Mouse (Mus musculus) thymus, adult 2 months (tissue): Measurements from ENCODE around the gene Nat8l.

ENCODE experiments used
- CTCF ChIP-seq: fragments of 200-500 bp; IDR thresholded peaks from 2 replicates; pipeline ENCODE4 v1.5.1; 2012; ENCODE audit warnings: mild to moderate bottlenecking, control low read depth, low read length, moderate library complexity, borderline replicate concordance; ENCODE audit not compliant: control insufficient read depth, poor library complexity, insufficient read depth; ENCODE audit errors: extremely low read depth
- POLR2A ChIP-seq: fragments of 200-500 bp; IDR thresholded peaks from 2 replicates; pipeline ENCODE4 v1.6.1; 2012; ENCODE audit warnings: mild to moderate bottlenecking, low read length, control low read depth, moderate library complexity; ENCODE audit not compliant: control insufficient read depth, poor library complexity, insufficient read depth; ENCODE audit errors: extremely low read depth

DNA sequence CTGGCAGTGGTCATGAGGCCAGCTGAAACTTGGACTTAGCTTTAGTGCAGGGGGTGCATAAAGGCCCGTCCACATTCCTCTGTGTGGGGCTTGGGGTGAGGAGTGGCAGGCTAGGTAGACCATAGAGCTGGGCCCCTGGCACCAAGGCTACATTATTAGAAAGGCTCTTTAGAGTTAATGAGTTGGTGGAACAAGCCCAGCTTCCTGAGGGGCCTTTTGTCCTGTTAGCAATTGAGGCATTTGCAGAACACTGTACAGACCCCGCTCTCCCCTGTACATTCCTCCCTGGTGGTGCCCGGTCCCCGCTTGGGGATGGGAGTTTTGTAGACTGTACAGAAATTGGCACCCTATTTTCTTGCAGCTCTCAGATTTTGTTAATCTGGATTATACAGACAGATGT, 6.9 kb downstream of the Nat8l start:
- no peak for TF ChIP-seq POLR2A
- TF ChIP-seq CTCF = no peak
